Mouse (Mus musculus) Patski (cell line): Measurements from ENCODE around the gene Sik3. TPM values are rescaled to one million over a fixed set of nuclear protein-coding genes. Genes with fewer than 3 reads are reported as not detected.
"Not testable (repeated sequence)": the region's sequence is repeated elsewhere in the genome, so short reads cannot be mapped to it uniquely, and the experiment has no call there.

Experiments
- ATAC-seq: fragments of 100-300 bp; one replicate; pipeline ENCODE4 v1.8.0; 2021
- CTCF ChIA-PET: fragments of 350-600 bp; sonication (Branson Sonifier 250); formaldehyde crosslinking; loops from one replicate; lab custom pipeline; 2022; ENCODE audit warnings: inconsistent platforms; lab: Charles Lee
- POLR2A ChIA-PET: fragments of 350-600 bp; sonication (Branson Sonifier 250); formaldehyde crosslinking; loops from one replicate; lab custom pipeline; 2022; ENCODE audit warnings: antibody characterized with exemption, inconsistent platforms; lab: Charles Lee
- DNase-seq: peaks from one replicate; pipeline ENCODE4 v3.0.0-alpha.2; 2011; ENCODE audit warnings: low read depth, low spot score
- H3K27me3 ChIP-seq: fragments of 371-371 bp; one replicate; pipeline ENCODE4 v1.5.1; 2021
- CTCF ChIP-seq: fragments of 100-300 bp; IDR thresholded peaks from one replicate; pipeline ENCODE4 v1.5.1; 2021
- in situ Hi-C: fragments of 300-500 bp; cut with MboI; formaldehyde crosslinking; loops from 3 replicates; pipeline ENCODE4 v1.11.1; 2018; ENCODE audit warnings: low pct_unique_long_range_greater_than_20kb, mixed read lengths
- polyA plus RNA-seq: library from polyadenylated mRNA; unstranded; gene quantifications from one replicate; pipeline ENCODE4 v1.2.3, GENCODE M21; 2021

Sik3 gene
- polyA plus RNA-seq, 1 experiment from 2014 or later = 46.2 TPM

DNA sequence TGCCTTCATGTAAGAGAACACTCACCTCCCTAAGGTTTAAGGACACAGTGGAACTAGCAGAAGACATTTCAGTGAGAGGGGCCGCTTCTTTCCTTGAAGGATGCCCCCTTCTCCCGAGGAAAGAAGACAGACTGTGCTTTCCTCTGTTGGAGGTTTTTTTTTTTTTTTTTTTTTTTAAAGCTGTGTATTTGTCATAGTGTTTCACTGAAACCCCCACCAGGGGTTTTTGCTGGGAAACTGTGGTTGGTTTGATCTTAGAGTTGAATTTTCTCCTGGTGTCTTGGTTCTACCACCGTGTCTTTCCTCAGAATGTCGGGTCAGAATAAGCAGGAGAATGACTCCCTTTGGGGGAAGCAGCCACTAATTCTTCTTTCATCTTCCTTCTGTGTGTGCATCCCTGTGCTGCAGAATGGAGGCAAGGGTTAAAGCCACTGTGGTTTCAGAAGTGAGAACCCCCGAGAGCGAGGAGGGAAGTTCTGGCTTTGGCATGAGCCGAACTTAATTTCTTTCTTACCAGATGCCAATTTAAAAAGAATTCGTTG is 106.3 kb downstream of the Sik3 start:
- ATAC-seq = no peak
- ChIA-PET CTCF (interaction anchor here (1.0 to 1.9 kb wide), 2 partner anchors 10 to 70 kb away, joined by 5 to 6 read pairs; no protein-coding TSS in a partner anchor), POLR2A (interaction anchor here (0.6 kb wide), 1 partner anchor 65 kb away, joined by 7 read pairs; no protein-coding TSS in a partner anchor)
- no peaks in the 10 kb centered on the region for H3K27me3 ChIP-seq
- no peak for TF ChIP-seq CTCF
- DNase-seq = no peak
- in situ Hi-C loops = no loop called here

DNA sequence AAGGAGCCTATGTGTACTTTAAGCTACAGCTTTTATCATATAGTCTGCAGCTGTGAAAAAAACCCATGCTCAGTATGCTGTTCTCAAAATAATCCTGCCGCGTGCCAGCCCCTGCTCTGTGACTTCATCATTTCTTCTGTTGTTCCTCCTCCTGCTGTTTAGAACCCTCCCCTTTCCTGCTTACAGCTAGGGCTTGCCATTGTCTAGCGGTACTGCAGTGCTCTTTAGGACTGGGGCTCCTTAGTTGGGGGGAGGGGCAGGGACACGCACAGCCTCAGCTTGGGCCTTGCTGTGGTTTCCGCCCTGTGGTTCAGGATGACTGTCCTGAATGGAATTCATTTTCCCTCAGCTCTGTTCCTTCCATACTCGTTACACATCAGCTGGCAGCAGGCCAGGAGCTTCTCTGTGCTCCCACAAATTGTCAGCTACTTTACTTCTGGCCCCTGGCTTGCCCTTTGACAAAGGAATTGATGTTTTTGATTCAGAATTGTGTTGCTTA is 107.4 kb downstream of the Sik3 start:
- in situ Hi-C loops = no loop called here
- TF ChIP-seq CTCF = no peak
- ATAC-seq = peak; percentile 99

DNA sequence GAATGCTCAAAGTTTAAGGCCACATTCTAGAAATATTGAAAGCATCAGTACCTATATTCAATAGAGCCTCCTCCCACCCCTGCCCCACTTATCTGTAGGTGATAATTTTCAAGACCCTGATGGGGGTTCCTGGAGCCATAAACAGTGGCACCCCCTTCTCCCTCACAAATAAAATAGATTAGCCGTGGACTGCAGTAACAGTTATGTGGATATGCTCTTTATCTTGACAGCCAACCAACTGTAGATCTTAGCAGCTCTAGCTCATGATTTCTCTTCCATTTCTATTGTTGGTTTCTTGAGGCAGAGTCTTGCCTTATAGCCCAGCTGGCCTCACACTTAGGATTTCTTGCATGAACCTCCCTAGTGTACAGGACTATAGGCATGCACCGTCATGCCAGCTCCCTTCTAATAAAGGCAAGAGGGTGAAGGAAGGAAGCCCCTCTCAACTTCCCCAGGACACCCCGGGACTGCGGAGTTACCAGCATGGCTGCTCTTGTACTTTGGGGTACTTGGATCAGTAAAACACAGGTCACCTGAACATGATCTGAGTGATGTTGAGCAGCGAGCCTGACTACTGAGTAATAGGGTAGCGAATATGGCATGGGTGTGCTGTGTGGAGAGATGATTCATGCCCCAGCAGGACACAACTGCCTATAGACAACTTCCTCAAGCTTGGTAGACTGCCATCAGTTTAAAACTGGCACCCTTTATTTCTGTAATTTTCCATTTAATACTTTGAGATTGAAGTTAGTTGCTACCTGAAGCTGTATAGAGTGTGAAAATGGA is 108.0 kb downstream of the Sik3 start:
- TF ChIP-seq CTCF = no peak
- in situ Hi-C loops = no loop called here
- DNase-seq = no peak
- ChIA-PET CTCF (interaction anchor here (1.9 kb wide), 1 partner anchor 12 kb away, joined by 6 read pairs; no protein-coding TSS in a partner anchor), POLR2A (no interaction called here)
- no peak for ATAC-seq
- H3K27me3 ChIP-seq = no peaks in the 10 kb centered on the region

More for the DNA sequence above, 107.4 kb downstream of the Sik3 start:
- POLR2A ChIA-PET = no interaction called here
- CTCF ChIA-PET = interaction anchor here (0.7 to 1.9 kb wide), 4 partner anchors 11 to 79 kb away, joined by 3 to 6 read pairs (median 4); no protein-coding TSS in a partner anchor
- no peaks in the 10 kb centered on the region for H3K27me3 ChIP-seq
- DNase-seq = peak; percentile 98

DNA sequence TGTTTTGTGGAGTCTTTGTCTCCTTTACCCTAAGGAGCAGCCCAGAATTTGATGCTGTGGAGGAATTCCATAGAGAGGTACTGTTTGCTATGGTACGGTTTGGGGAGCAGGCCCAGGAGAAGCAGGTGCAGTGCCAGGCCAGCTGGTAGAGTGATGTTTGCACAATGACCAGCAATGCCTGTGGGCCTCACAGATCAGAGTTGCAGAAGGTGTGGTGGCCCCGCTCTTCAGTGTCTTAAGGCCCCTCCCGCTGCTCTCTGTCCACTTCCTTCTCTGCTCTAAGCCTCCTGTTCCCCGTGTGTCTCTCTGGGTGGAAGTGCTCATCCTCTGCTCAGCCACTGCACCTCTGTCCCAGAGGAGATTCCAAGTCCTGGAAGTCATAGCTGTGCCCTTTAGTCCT is 108.9 kb downstream of the Sik3 start:
- ATAC-seq (no peak), DNase-seq (no peak)
- no peaks in the 10 kb centered on the region for H3K27me3 ChIP-seq
- no peak for TF ChIP-seq CTCF
- in situ Hi-C loops = no loop called here
- CTCF ChIA-PET = no interaction called here
- POLR2A ChIA-PET = no interaction called here

DNA sequence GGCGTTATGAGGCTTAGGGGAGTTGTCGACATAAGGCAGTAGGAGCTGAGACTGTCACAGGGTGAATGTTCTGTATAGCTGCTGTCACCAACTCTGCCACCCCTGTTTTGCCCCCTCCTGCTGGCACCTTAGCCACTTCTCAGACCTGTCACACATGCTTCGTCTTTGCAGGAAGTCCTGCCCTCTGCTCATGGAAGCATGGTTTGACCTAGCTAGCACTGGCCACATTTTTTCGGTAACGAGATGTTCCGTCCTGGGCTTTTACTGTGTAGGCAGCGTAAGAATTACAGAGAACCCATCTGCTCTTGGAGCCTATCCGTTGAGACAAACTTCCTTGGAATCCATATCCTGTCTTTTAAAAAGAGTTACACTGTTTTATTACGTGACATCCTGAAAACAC is 110.1 kb downstream of the Sik3 start:
- TF ChIP-seq CTCF = no peak
- in situ Hi-C loops = no loop called here
- H3K27me3 ChIP-seq = no peaks in the 10 kb centered on the region
- ChIA-PET POLR2A (no interaction called here), CTCF (no interaction called here)
- DNase-seq = no peak
- ATAC-seq = no peak

DNA sequence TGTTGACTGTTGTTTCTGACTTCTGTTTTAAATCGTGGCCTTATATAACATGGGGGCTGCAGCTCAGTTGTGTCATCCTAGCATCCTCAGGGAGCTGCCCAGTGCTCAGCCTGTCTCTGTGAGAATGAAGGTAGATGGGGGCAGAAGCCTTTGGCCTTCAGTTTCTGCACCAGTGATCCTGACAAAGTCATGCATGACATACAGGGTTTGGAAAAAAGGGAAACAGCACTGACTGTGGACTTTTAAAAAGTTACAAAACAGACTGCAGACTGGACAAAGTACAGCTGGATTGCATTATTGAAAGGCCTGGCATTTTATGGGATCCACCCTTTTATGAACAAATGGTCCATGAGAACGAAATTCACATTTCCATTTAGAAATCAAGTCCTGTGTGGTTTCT is 113.7 kb downstream of the Sik3 start:
- ATAC-seq (no peak), DNase-seq (no peak)
- in situ Hi-C loops = no loop called here
- H3K27me3 ChIP-seq = no peaks in the 10 kb centered on the region
- POLR2A ChIA-PET = no interaction called here
- TF ChIP-seq CTCF = no peak
- CTCF ChIA-PET = interaction anchor here (0.6 kb wide), 1 partner anchor 1221 kb away, joined by 3 read pairs; no protein-coding TSS in a partner anchor

DNA sequence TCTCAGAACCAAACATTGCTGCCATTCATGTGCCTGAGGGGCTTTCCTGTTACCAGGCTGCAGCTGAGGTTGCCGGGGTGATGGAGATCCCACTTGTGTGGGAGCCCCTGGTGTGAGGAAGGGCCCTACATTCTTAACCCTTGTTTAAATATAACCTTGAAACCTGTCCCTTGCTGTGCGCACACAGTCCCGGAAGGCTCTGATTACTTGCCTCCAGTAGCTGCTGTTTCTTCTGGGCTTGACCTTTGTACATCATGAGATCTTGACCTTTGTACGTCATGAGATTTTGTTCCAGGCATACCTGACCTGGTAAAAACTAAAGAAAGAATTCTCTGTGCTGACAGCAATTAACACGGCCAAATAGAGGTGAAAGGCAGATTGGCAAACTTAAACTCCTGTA is 114.7 kb downstream of the Sik3 start:
- POLR2A ChIA-PET = interaction anchor here (0.7 kb wide), 1 partner anchor 69 kb away, joined by 5 read pairs; no protein-coding TSS in a partner anchor
- ATAC-seq (no peak), DNase-seq (no peak)
- TF ChIP-seq CTCF = no peak
- H3K27me3 ChIP-seq = no peaks in the 10 kb centered on the region
- in situ Hi-C loops = no loop called here
- CTCF ChIA-PET = interaction anchor here (1.5 kb wide), 1 partner anchor 15 kb away, joined by 3 read pairs; no protein-coding TSS in a partner anchor

DNA sequence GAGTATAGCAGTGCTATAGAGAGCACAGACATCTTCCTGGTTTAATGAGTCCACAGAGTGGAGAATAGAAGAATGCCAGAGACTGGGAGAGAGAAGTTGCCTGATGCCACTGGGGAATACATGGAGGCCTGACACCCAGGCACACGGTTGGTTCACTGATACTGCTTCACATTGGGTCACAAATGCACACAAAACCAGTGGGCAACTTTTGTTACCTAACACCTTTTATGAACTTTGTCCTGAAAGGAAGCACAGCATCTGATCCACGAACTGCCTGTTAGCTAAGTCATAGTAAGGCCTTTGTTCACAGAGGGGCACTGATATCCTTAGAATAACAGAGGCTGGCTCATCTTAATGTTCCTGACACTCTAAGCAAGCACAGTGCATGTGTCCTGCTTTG is 116.6 kb downstream of the Sik3 start:
- no peak for TF ChIP-seq CTCF
- ATAC-seq (no peak), DNase-seq (no peak)
- in situ Hi-C loops = no loop called here
- ChIA-PET CTCF (no interaction called here), POLR2A (no interaction called here)
- H3K27me3 ChIP-seq = no peaks in the 10 kb centered on the region

DNA sequence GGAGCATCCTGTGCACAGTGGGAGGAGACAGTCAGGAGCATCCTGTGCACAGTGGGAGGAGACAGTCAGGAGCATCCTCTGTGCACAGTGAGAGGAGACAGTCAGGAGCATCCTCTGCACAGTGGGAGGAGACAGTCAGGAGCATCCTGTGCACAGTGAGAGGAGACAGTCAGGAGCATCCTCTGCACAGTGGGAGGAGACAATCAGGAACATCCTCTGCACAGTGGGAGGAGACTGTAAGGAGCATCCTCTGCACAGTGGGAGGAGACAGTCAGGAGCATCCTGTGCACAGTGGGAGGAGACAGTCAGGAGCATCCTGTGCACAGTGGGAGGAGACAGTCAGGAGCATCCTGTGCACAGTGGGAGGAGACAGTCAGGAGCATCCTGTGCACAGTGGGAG is 120.2 kb downstream of the Sik3 start:
- POLR2A ChIA-PET, DNase-seq, H3K27me3 ChIP-seq, ATAC-seq, CTCF ChIA-PET, in situ Hi-C loops: not testable (repeated sequence)

DNA sequence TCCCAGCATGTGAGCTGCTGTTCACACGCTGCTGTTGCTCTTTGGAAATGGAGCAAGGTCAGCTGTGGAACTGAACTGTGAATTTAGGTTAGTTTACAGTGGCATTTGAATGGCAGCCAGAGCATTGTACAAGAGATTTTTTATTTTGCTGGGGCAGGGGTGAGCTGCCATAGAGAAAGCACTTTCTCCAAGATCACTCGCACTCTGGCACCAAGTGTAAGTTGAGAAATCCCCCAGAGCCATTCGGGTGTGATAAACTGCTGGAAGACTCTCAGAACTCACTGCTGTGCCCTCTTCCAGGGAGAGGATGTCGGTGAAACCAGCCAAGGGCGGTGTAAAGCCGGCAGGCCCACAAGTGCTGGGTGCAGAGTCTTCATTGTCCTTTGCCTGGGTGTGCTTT is 126.2 kb downstream of the Sik3 start:
- ChIA-PET POLR2A (no interaction called here), CTCF (interaction anchor here (1.3 kb wide), 1 partner anchor 109 kb away, joined by 3 read pairs; no protein-coding TSS in a partner anchor)
- ATAC-seq (no peak), DNase-seq (no peak)
- H3K27me3 ChIP-seq = no peaks in the 10 kb centered on the region
- TF ChIP-seq CTCF = no peak
- in situ Hi-C loops = no loop called here

DNA sequence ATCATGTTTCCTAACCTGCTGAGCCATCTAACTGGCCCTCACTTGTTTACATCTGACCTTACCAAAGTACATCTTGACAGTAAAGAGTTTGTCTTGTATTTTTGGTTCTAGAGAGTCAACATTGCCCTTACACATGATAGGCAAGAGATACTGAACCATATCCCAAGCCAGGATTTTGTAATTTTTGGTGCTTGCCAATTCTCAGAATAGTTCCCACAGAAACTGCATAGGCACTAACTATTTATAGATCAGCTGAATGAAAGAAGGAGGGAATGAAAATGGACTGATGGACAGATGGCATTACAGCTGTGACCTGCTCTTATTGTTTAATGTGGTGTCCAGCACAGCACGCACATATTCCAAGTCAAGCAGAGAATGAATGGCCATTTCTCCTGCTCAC is 128.2 kb downstream of the Sik3 start:
- CTCF ChIA-PET = no interaction called here
- TF ChIP-seq CTCF = no peak
- no peak for DNase-seq
- in situ Hi-C loops = no loop called here
- ATAC-seq = no peak
- H3K27me3 ChIP-seq = no peaks in the 10 kb centered on the region
- POLR2A ChIA-PET = no interaction called here
